Mouse (Mus musculus) thymus, postnatal 4 days (tissue): ENCODE data around the gene Dusp8.
A peak's percentile ranks its signal among the peaks of the same experiment; 100 is the strongest.

ENCODE experiments used
- DNase-seq: peaks from one replicate; pipeline ENCODE4 v3.0.0; 2021

The Dusp8 gene

DNA sequence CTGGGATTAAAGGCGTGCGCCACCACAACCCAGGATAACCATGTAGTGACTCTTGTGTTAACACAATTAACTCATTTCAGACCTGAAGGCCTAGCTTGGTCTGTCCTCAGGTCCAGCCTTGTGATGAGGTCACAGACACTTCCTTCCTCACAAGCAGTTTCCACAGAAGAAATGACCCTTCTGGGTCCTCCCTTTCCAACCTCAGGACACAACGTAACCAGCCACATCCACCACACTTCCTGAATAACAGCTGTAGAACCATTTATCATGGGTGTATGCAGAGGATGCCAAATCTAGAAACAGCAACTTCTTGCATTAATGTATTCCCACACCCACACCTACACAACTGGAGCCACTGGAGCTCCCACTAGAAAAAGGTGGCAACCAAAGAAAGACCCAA, 54.9 kb downstream of the Dusp8 start:
- no peak for DNase-seq

DNA sequence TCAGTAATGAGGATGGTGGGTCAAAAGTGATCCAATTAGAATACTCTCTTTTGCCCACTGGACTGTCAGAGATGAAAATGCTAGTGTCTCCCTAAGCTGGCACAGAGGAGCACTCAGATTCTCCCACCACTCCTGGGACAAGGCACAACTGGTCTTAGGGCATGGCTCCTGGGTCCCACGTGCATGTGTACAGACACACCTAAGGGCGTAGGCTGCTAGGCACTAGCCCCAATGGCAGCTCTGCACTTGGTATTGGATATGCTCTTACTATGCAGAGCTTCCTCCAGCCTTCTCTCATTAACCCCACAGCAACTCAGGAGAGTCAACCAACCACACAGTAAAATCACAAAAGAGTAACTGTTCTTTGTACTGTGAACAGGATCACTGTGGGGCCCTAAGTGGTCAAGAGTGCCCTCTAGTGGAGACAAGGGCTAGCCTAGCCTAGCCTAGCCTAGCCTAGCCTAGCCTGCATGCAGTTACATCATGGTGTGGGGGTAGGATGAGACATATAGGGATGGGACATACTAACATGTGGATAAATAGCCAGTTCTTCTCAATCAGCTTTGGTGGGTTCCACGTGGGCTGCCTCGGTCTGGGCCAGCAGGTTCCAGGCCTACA, 58.0 kb downstream of the Dusp8 start:
- peak; percentile 68 for DNase-seq

DNA sequence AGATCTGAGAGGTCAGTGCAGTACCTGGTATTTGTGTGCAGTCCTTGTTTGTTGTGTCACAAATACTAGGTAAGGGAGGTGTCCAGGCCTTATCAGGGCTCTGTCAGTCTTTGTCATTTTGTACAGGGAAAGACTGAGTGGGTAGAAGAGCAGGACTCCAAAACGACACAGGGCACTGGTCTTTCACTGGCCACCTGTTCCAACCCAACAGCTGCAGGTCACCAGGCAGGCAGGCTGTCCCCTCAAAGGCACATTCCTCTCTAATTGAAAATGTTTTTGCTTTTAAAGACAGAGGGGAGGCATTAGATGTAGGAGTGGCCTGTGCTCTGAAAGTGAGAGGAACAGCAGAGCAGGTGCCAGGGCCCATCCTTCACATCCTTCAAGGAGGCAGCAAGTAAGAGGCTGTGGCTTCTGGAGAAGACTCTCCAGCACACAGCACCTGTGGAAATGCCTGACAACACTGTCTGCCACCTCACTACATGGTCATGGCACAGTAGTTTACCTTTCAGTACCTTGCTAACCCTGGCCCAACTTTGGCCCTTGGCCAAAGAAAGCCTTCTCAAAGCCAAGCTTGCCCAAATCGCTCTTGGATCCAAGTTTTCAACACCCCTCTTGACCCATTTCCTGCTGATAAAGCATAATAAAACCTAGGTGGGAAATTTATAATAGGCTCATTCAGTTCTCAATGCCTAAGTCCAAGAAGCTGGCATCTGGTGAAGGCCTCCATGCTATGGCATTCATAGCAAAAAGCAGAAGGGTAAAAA, 60.4 kb downstream of the Dusp8 start:
- no peak for DNase-seq

DNA sequence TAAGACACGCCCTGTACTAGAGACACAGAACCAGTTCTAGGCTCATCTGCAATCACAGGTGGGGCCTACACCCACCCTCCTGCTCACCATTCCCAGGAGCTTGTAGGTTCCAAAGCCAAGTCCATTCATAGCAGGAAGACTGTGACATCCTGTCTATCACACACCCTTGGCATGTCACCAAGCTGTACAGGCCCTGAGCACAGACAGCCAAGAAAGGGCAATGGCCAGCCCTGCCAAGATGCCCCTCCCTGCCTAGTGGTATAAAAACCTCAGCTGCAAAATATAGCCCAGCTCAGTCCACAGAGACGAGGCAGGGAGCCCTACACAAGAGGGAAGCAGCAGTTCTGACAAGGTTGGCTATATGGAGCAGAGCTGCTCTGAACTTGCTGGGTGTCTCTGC, 61.4 kb downstream of the Dusp8 start:
- no peak for DNase-seq

DNA sequence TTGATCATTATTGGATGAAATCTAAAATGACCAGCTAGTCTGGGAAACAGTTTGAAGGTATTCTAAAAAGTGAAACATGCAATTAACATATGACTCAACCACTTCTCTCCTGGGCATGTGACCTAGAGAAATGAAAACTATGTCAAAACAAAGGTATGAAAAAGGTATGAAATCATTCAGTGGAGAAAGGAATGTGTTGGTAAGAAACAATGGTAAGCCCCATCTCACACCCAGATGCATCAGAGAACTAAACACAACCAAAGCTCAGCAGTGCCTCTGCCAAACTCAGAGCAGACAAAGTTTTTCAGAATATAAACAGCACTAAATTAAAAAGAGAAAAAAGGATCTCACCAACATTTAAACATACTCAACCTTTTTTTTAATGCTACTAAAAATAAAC, 65.6 kb downstream of the Dusp8 start:
- no peak for DNase-seq
